Mouse (Mus musculus) liver, embryonic 13.5 days (tissue): ENCODE data around the gene Nin. TPM values are rescaled to one million over a fixed set of nuclear protein-coding genes. Genes with fewer than 3 reads are reported as not detected.

Experiments
- ATAC-seq: fragments of 200-750 bp; cut with Nextera tagmentation; 2 replicates; pipeline ENCODE4 v1.8.0; 2017; ENCODE audit warnings: low read depth, mild to moderate bottlenecking, moderate number of reproducible peaks, moderate library complexity
- DNase-seq: peaks from one replicate; pipeline ENCODE4 v3.0.0; 2022
- H3K27ac ChIP-seq: fragments of 300-500 bp; sonication (generic); 2 replicates; pipeline ENCODE4 v1.5.1; 2015; ENCODE audit warnings: moderate library complexity, mild to moderate bottlenecking, inconsistent platforms
- H3K27me3 ChIP-seq: fragments of 300-500 bp; sonication (generic); 2 replicates; pipeline ENCODE4 v1.6.1; 2015; ENCODE audit warnings: mild to moderate bottlenecking, inconsistent platforms
- H3K36me3 ChIP-seq: fragments of 300-500 bp; sonication (generic); 2 replicates; pipeline ENCODE4 v1.6.1; 2015; ENCODE audit warnings: mild to moderate bottlenecking, inconsistent platforms
- H3K4me1 ChIP-seq: fragments of 300-500 bp; sonication (generic); replicated peaks from 2 replicates; pipeline ENCODE4 v1.6.1; 2015; ENCODE audit warnings: inconsistent platforms
- H3K4me2 ChIP-seq: fragments of 300-500 bp; sonication (generic); 2 replicates; pipeline ENCODE4 v1.6.1; 2015; ENCODE audit warnings: inconsistent platforms, mild to moderate bottlenecking, moderate library complexity
- H3K4me3 ChIP-seq: fragments of 300-500 bp; sonication (generic); replicated peaks from 2 replicates; pipeline ENCODE4 v1.5.1; 2015; ENCODE audit warnings: mild to moderate bottlenecking, inconsistent platforms
- H3K9ac ChIP-seq: fragments of 300-500 bp; sonication (generic); 2 replicates; pipeline ENCODE4 v1.6.1; 2015; ENCODE audit warnings: mild to moderate bottlenecking, inconsistent platforms
- H3K9me3 ChIP-seq: fragments of 300-500 bp; sonication (generic); replicated peaks from 2 replicates; pipeline ENCODE4 v1.6.1; 2016; ENCODE audit warnings: inconsistent platforms
- WGBS: fragments of 180-500 bp; shearing (Covaris S2); methylation state at CpG from one replicate; pipeline ENCODE4 v1.1.7; 2015; ENCODE audit not compliant: insufficient replicate concordance; 5-methylcytosine and 5-hydroxymethylcytosine counted together
- polyA plus RNA-seq: library from polyadenylated mRNA; unstranded; fragments of >200 nt; fragmentation: Nextera tagmentation; extraction: Ambion mirVana; gene quantifications from 2 replicates; pipeline ENCODE4 v1.2.1, GENCODE M21; 2015

Nin gene
- polyA plus RNA-seq, 1 experiment from 2014 or later: 2.2 TPM

- no peak for ATAC-seq
- no peak overlapping the region for H3K9ac ChIP-seq
- peaks cover 9% of the 10 kb centered on the region; the same call in 1 of the 2 replicates for H3K27me3 ChIP-seq
- H3K9me3 ChIP-seq: no peaks in the 10 kb centered on the region
- H3K4me1 ChIP-seq: no peaks in the 10 kb centered on the region
- 75% methylated on average over 10 of the region's 10 CpGs for WGBS
- no peaks in the 10 kb centered on the region for H3K36me3 ChIP-seq
- no peak for DNase-seq
- no peak overlapping the region for H3K27ac ChIP-seq
- H3K4me2 ChIP-seq: no peak overlapping the region
- H3K4me3 ChIP-seq: no peak overlapping the region
Measured at GRCm38 (mm10) chr12:70118721-70119345, 5.3 kb upstream of the Nin start.

GRCm38 (mm10) chr12:70117146-70117545 lies 3.6 kb upstream of the Nin start:
- WGBS: 68% methylated on average over 10 of the region's 10 CpGs
- Histone ChIP-seq H3K9ac (no peak overlapping the region), H3K4me1 (peaks cover 4% of the 10 kb centered on the region), H3K27me3 (peaks cover 24% of the 10 kb centered on the region), H3K27ac (no peak overlapping the region), H3K9me3 (no peaks in the 10 kb centered on the region), H3K36me3 (no peaks in the 10 kb centered on the region), H3K4me2 (no peak overlapping the region), H3K4me3 (no peak overlapping the region)
- DNase-seq (no peak), ATAC-seq (no peak)

GRCm38 (mm10) chr12:70112090-70112383 lies 1.5 kb downstream of the Nin start:
- 5% methylated on average over 15 of the region's 16 CpGs for WGBS
- H3K27ac ChIP-seq: no peak overlapping the region

GRCm38 (mm10) chr12:70111367-70112089 lies 2.0 kb downstream of the Nin start:
- Histone ChIP-seq H3K4me3 (peak overlapping the region; percentile 76), H3K27me3 (peaks cover 48% of the 10 kb centered on the region), H3K9ac (peak overlapping the region; percentile 81), H3K27ac (peak overlapping the region; percentile 50), H3K4me1 (peaks cover 30% of the 10 kb centered on the region), H3K36me3 (no peaks in the 10 kb centered on the region), H3K9me3 (no peaks in the 10 kb centered on the region), H3K4me2 (peak overlapping the region; percentile 96)
- under 1% methylated on average over 100 of the region's 101 CpGs for WGBS
- ATAC-seq (peak; percentile 87), DNase-seq (peak; percentile 63)

More at GRCm38 (mm10) chr12:70112090-70112383, 1.5 kb downstream of the Nin start:
- DNase-seq (no peak), ATAC-seq (no peak; the same call in 1 of the 2 replicates)
- Histone ChIP-seq H3K27me3 (peaks cover 48% of the 10 kb centered on the region), H3K4me2 (peak overlapping the region; percentile 96), H3K9me3 (no peaks in the 10 kb centered on the region), H3K9ac (peak overlapping the region; percentile 81), H3K4me3 (peak overlapping the region; percentile 76), H3K4me1 (peaks cover 30% of the 10 kb centered on the region), H3K36me3 (no peaks in the 10 kb centered on the region)

GRCm38 (mm10) chr12:70111117-70111366 lies 2.5 kb downstream of the Nin start:
- DNase-seq (no peak), ATAC-seq (peak; percentile 57)
- peak overlapping the region; percentile 81 for H3K9ac ChIP-seq
- under 1% methylated on average over 16 of the region's 16 CpGs for WGBS
- H3K36me3 ChIP-seq: no peaks in the 10 kb centered on the region
- H3K27me3 ChIP-seq: peaks cover 48% of the 10 kb centered on the region
- no peak overlapping the region for H3K27ac ChIP-seq
- peak overlapping the region; percentile 96 for H3K4me2 ChIP-seq
- no peaks in the 10 kb centered on the region for H3K9me3 ChIP-seq
- H3K4me3 ChIP-seq: peak overlapping the region; percentile 76
- peaks cover 30% of the 10 kb centered on the region for H3K4me1 ChIP-seq

- H3K27ac ChIP-seq: no peak overlapping the region
- WGBS: 8% methylated on average over 23 of the region's 23 CpGs
- H3K4me1 ChIP-seq: peaks cover 30% of the 10 kb centered on the region
- peaks cover 46% of the 10 kb centered on the region for H3K27me3 ChIP-seq
- H3K36me3 ChIP-seq: no peaks in the 10 kb centered on the region
- H3K9me3 ChIP-seq: no peaks in the 10 kb centered on the region
- H3K9ac ChIP-seq: peak overlapping the region; percentile 81
- peak overlapping the region; percentile 76 for H3K4me3 ChIP-seq
- DNase-seq (no peak), ATAC-seq (no peak)
- peak overlapping the region; percentile 96 for H3K4me2 ChIP-seq
Measured at GRCm38 (mm10) chr12:70110375-70111116, 3.0 kb downstream of the Nin start.

GRCm38 (mm10) chr12:70109921-70110320 lies 3.6 kb downstream of the Nin start:
- DNase-seq (no peak), ATAC-seq (no peak)
- H3K4me3 ChIP-seq: peak overlapping the region; percentile 76
- peak overlapping the region; percentile 96 for H3K4me2 ChIP-seq
- H3K9me3 ChIP-seq: no peaks in the 10 kb centered on the region
- WGBS: 67% methylated on average over 6 of the region's 6 CpGs
- peaks cover 33% of the 10 kb centered on the region for H3K4me1 ChIP-seq
- H3K36me3 ChIP-seq: no peaks in the 10 kb centered on the region
- no peak overlapping the region for H3K9ac ChIP-seq
- peaks cover 41% of the 10 kb centered on the region for H3K27me3 ChIP-seq
- no peak overlapping the region for H3K27ac ChIP-seq

GRCm38 (mm10) chr12:70108104-70108503 lies 5.4 kb downstream of the Nin start:
- Histone ChIP-seq H3K27ac (no peak overlapping the region), H3K9me3 (no peaks in the 10 kb centered on the region), H3K4me1 (peaks cover 36% of the 10 kb centered on the region), H3K4me3 (no peak overlapping the region), H3K27me3 (peaks cover 34% of the 10 kb centered on the region), H3K36me3 (no peaks in the 10 kb centered on the region), H3K4me2 (no peak overlapping the region), H3K9ac (no peak overlapping the region)
- DNase-seq (no peak), ATAC-seq (no peak)
- 74% methylated on average over 2 of the region's 2 CpGs for WGBS

- no peak for DNase-seq
- Histone ChIP-seq H3K4me3 (no peak overlapping the region), H3K36me3 (no peaks in the 10 kb centered on the region), H3K27me3 (peaks cover 18% of the 10 kb centered on the region), H3K9ac (no peak overlapping the region), H3K9me3 (no peaks in the 10 kb centered on the region), H3K4me1 (peaks cover 26% of the 10 kb centered on the region), H3K4me2 (no peak overlapping the region), H3K27ac (no peak overlapping the region)
- ATAC-seq: no peak
- WGBS: 74% methylated on average over 9 of the region's 9 CpGs
Measured at GRCm38 (mm10) chr12:70106508-70106907, 7.0 kb downstream of the Nin start.

- 58% methylated on average over 6 of the region's 6 CpGs for WGBS
- Histone ChIP-seq H3K4me3 (no peak overlapping the region), H3K4me2 (no peak overlapping the region), H3K36me3 (no peaks in the 10 kb centered on the region), H3K9ac (no peak overlapping the region), H3K27ac (no peak overlapping the region), H3K9me3 (no peaks in the 10 kb centered on the region), H3K27me3 (peaks cover 12% of the 10 kb centered on the region), H3K4me1 (peaks cover 20% of the 10 kb centered on the region)
- ATAC-seq: no peak
- DNase-seq: no peak
Measured at GRCm38 (mm10) chr12:70105885-70106284, 7.6 kb downstream of the Nin start.

GRCm38 (mm10) chr12:70104776-70105420 lies 8.6 kb downstream of the Nin start:
- peaks cover 10% of the 10 kb centered on the region for H3K4me1 ChIP-seq
- no peak overlapping the region for H3K9ac ChIP-seq
- peaks cover 2% of the 10 kb centered on the region for H3K27me3 ChIP-seq
- ATAC-seq (no peak), DNase-seq (no peak)
- no peaks in the 10 kb centered on the region for H3K36me3 ChIP-seq
- 60% methylated on average over 5 of the region's 5 CpGs for WGBS
- no peaks in the 10 kb centered on the region for H3K9me3 ChIP-seq
- no peak overlapping the region for H3K4me2 ChIP-seq
- no peak overlapping the region for H3K27ac ChIP-seq
- H3K4me3 ChIP-seq: no peak overlapping the region
